Comparison of ENCODE assay signal across 30 mouse cellular contexts in genomic region chr15:103051670-103052069, GRCm38 (mm10). TPM values are rescaled to one million over a fixed set of nuclear protein-coding genes. Genes with fewer than 3 reads are reported as not detected.
A peak's percentile ranks its signal among the peaks of the same experiment; 100 is the strongest.
DNase-seq lines count a peak whose midpoint lies in the region; ATAC-seq and TF ChIP-seq lines count a peak whose summit lies in the region.
"Had no signal": no experiment of that assay in that cellular context is flagged by ENCODE, and none has a peak within 500 bp of the region (broad histone marks: within the 10 kb centered on the region; RNA-seq: fewer than 3 reads in every experiment).

No protein-coding gene starts in this region.

- no peaks in the 10 kb centered on the region for H3K9me3 ChIP-seq in kidney, embryonic 14.5 days (ENCODE audit: control insufficient read depth, low read length)
- no peaks in the 10 kb centered on the region for H3K9me3 ChIP-seq in kidney, postnatal 0 days (replicated peaks; ENCODE audit: low read length)
- no peaks in the 10 kb centered on the region for H3K9me3 ChIP-seq in CH12.LX (replicated peaks; ENCODE audit: low read length)
- H3K9me3 ChIP-seq in heart, embryonic 12.5 days (replicated peaks): no peaks in the 10 kb centered on the region
- H3K9me3 ChIP-seq: embryonic facial prominence, embryonic 12.5 days; embryonic facial prominence, embryonic 15.5 days; G1E; heart, embryonic 10.5 days; hindbrain, embryonic 10.5 days had no signal

- no peak overlapping the region for H3K27ac ChIP-seq in kidney, embryonic 14.5 days (ENCODE audit: low read depth, low read length)
- no peak overlapping the region for H3K27ac ChIP-seq in kidney, postnatal 0 days
- no peak overlapping the region for H3K27ac ChIP-seq in kidney, adult 2 months (ENCODE audit: insufficient read depth, low read depth, low read length)
- H3K27ac ChIP-seq in CH12.LX (ENCODE audit: insufficient read depth, low read depth): no peak overlapping the region
- H3K27ac ChIP-seq in heart, embryonic 12.5 days (ENCODE audit: poor library complexity, severe bottlenecking): no peak overlapping the region
- H3K27ac ChIP-seq: embryonic facial prominence, embryonic 12.5 days; embryonic facial prominence, embryonic 15.5 days; gastrocnemius, adult 2 months; heart, adult 2 months; heart, embryonic 10.5 days; hindbrain, embryonic 10.5 days; hindbrain, embryonic 14.5 days had no signal

- DNase-seq in kidney, postnatal 10 days: no peak
- no peak for DNase-seq in kidney, postnatal 0 days (ENCODE audit: low spot score)
- DNase-seq in kidney, adult 2 months: no peak
- peak; percentile 78 for DNase-seq in CH12.LX (ENCODE audit: extremely low read depth)
- no peak for DNase-seq in gastrocnemius, postnatal 4 days (ENCODE audit: low spot score in 2 of 2)
- DNase-seq: adrenal gland, postnatal 14 days; cerebellum, adult 11 months; cerebellum, adult 2 months; cerebellum, adult 9-11 months; cerebellum, postnatal 25 days; forebrain, postnatal 0 days; gastrocnemius, adult 2 months; gastrocnemius, postnatal 14 days; heart, adult 2 months had no signal

- TF ChIP-seq POLR2A in kidney, adult 2 months (IDR thresholded peaks at IDR 0.05; ENCODE audit: low read depth, low read length): no peak
- no peak for TF ChIP-seq POLR2A in CH12.LX (IDR thresholded peaks at IDR 0.05; ENCODE audit: low read depth, low read length)

- no peaks in the 10 kb centered on the region for H3K27me3 ChIP-seq in kidney, embryonic 14.5 days (ENCODE audit: control insufficient read depth, insufficient read depth, low read length)
- no peaks in the 10 kb centered on the region for H3K27me3 ChIP-seq in kidney, postnatal 0 days (ENCODE audit: insufficient read depth, low read length)
- no peaks in the 10 kb centered on the region for H3K27me3 ChIP-seq in kidney, adult 2 months (replicated peaks; ENCODE audit: control insufficient read depth, insufficient read depth, low read length)
- H3K27me3 ChIP-seq in CH12.LX (replicated peaks): no peaks in the 10 kb centered on the region
- peaks cover 90% of the 10 kb centered on the region for H3K27me3 ChIP-seq in heart, embryonic 12.5 days (replicated peaks)
- H3K27me3 ChIP-seq: Patski had no signal

- peaks cover 25% of the 10 kb centered on the region for H3K4me1 ChIP-seq in kidney, embryonic 14.5 days (ENCODE audit: control insufficient read depth, insufficient read depth, low read length)
- H3K4me1 ChIP-seq in kidney, postnatal 0 days (replicated peaks; ENCODE audit: insufficient read depth, low read length): peaks cover 7% of the 10 kb centered on the region; the same call in 1 of the 2 replicates
- H3K4me1 ChIP-seq in kidney, adult 2 months (ENCODE audit: control insufficient read depth, insufficient read depth, low read length): peaks cover 5% of the 10 kb centered on the region; the same call in 1 of the 2 replicates
- peaks cover 10 to 58% of the 10 kb centered on the region in 2 experiments for H3K4me1 ChIP-seq in CH12.LX (ENCODE audit: control insufficient read depth in 1 of 2, insufficient read depth in 2 of 2)
- no peaks in the 10 kb centered on the region for H3K4me1 ChIP-seq in heart, embryonic 12.5 days (replicated peaks)
- H3K4me1 ChIP-seq: embryonic facial prominence, embryonic 12.5 days; embryonic facial prominence, embryonic 15.5 days; heart, embryonic 10.5 days; hindbrain, embryonic 10.5 days had no signal

- in situ Hi-C loops in CH12.LX (cut with MboI; ENCODE audit: low pct_ligation_motif_present, low pct_unique_long_range_greater_than_20kb, low sequenced_read_pairs): no loop called here

- H3K9ac ChIP-seq in kidney, embryonic 14.5 days (ENCODE audit: low read depth, low read length): no peak overlapping the region
- H3K9ac ChIP-seq in kidney, postnatal 0 days (ENCODE audit: low read depth, low read length): no peak overlapping the region
- H3K9ac ChIP-seq in CH12.LX (ENCODE audit: insufficient read depth, low read depth): no peak overlapping the region
- H3K9ac ChIP-seq in heart, embryonic 12.5 days: no peak overlapping the region
- H3K9ac ChIP-seq: embryonic facial prominence, embryonic 12.5 days; embryonic facial prominence, embryonic 15.5 days; forebrain, postnatal 0 days; hindbrain, embryonic 14.5 days had no signal

- no peaks in the 10 kb centered on the region for H3K36me3 ChIP-seq in kidney, embryonic 14.5 days (ENCODE audit: control insufficient read depth, insufficient read depth, low read length)
- no peaks in the 10 kb centered on the region for H3K36me3 ChIP-seq in kidney, postnatal 0 days (ENCODE audit: insufficient read depth, low read length)
- H3K36me3 ChIP-seq in kidney, adult 2 months (ENCODE audit: control insufficient read depth, insufficient read depth, low read length): no peaks in the 10 kb centered on the region
- no peaks in the 10 kb centered on the region for H3K36me3 ChIP-seq in CH12.LX (replicated peaks in 1 of 2; ENCODE audit: control insufficient read depth in 1 of 2, insufficient read depth in 1 of 2, low read length in 1 of 2)
- no peaks in the 10 kb centered on the region for H3K36me3 ChIP-seq in heart, embryonic 12.5 days
- H3K36me3 ChIP-seq: embryonic facial prominence, embryonic 12.5 days; embryonic facial prominence, embryonic 15.5 days; heart, embryonic 10.5 days; hindbrain, embryonic 10.5 days had no signal

- TF ChIP-seq EP300 in CH12.LX (IDR thresholded peaks at IDR 0.05; ENCODE audit: low read length): peak; percentile 95

- no peak; the same call in 1 of the 2 replicates for TF ChIP-seq RAD21 in CH12.LX (IDR thresholded peaks at IDR 0.05; ENCODE audit: low read depth, low read length)

- WGBS in kidney, embryonic 14.5 days: 70% methylated on average over 2 of the region's 2 CpGs
- 78% methylated on average over 2 of the region's 2 CpGs for WGBS in kidney, postnatal 0 days
- WGBS in kidney, adult 2 months: 91% methylated on average over 2 of the region's 2 CpGs
- 78% methylated on average over 2 of the region's 2 CpGs for WGBS in heart, embryonic 12.5 days

- no peaks in the 10 kb centered on the region for H3K79me2 ChIP-seq in CH12.LX (replicated peaks; ENCODE audit: control insufficient read depth, extremely low read depth, insufficient read depth, poor library complexity, severe bottlenecking)

- ATAC-seq in kidney, embryonic 14.5 days (ENCODE audit: low FRiP score, low TSS enrichment): 0 out of 2 replicates have a peak, but pooled peaks have one; percentile 41
- 0 out of 2 replicates have a peak, but pooled peaks have one; percentile 29 for ATAC-seq in kidney, postnatal 0 days (replicated peaks; ENCODE audit: low FRiP score, low read depth)
- peak; percentile 33 for ATAC-seq in granulocyte monocyte progenitor cell, adult 5-6 weeks (replicated peaks; ENCODE audit: poor library complexity, severe bottlenecking)
- no peak for ATAC-seq in heart, embryonic 12.5 days (ENCODE audit: insufficient number of reproducible peaks, low FRiP score)
- ATAC-seq: forebrain, embryonic 14.5 days; forebrain, postnatal 0 days; Patski had no signal

- no peak overlapping the region for H3K4me2 ChIP-seq in kidney, embryonic 14.5 days (replicated peaks; ENCODE audit: low read depth, low read length)
- no peak overlapping the region for H3K4me2 ChIP-seq in kidney, postnatal 0 days (ENCODE audit: low read length)
- H3K4me2 ChIP-seq in CH12.LX (ENCODE audit: insufficient read depth, low read depth, poor library complexity, severe bottlenecking): no peak overlapping the region
- H3K4me2 ChIP-seq in heart, embryonic 12.5 days: no peak overlapping the region
- H3K4me2 ChIP-seq: embryonic facial prominence, embryonic 12.5 days; embryonic facial prominence, embryonic 15.5 days; hindbrain, embryonic 14.5 days had no signal

- no peak overlapping the region for H3K4me3 ChIP-seq in kidney, embryonic 14.5 days (ENCODE audit: low read length)
- H3K4me3 ChIP-seq in kidney, postnatal 0 days (replicated peaks; ENCODE audit: low read depth, low read length): no peak overlapping the region
- H3K4me3 ChIP-seq in kidney, adult 2 months (ENCODE audit: insufficient read depth, low read depth, low read length): no peak overlapping the region
- H3K4me3 ChIP-seq in CH12.LX (replicated peaks in 1 of 3; ENCODE audit: low read depth in 2 of 3, low read length in 2 of 3, poor library complexity in 1 of 3): no peak overlapping the region
- H3K4me3 ChIP-seq in heart, embryonic 12.5 days: no peak overlapping the region
- H3K4me3 ChIP-seq: embryonic facial prominence, embryonic 12.5 days; embryonic facial prominence, embryonic 15.5 days; gastrocnemius, adult 2 months; heart, adult 2 months; heart, embryonic 10.5 days; hindbrain, embryonic 10.5 days had no signal

- dilution Hi-C loops in CH12.LX (cut with MboI; ENCODE audit: extremely low pct_ligation_motif_present, extremely low pct_unique_long_range_greater_than_20kb, low sequenced_read_pairs): no loop called here

- no peak for TF ChIP-seq CTCF in kidney, postnatal 0 days (IDR thresholded peaks at IDR 0.05; ENCODE audit: low read depth)
- TF ChIP-seq CTCF in kidney, adult 2 months (conservative IDR thresholded peaks at IDR 0.05; ENCODE audit: insufficient read depth, insufficient read length, low read depth, low read length): no peak
- no peak for TF ChIP-seq CTCF in CH12.LX (conservative IDR thresholded peaks at IDR 0.05 in 1 of 2, IDR thresholded peaks at IDR 0.05 in 1 of 2; ENCODE audit: low read depth in 2 of 2, low read length in 2 of 2)

RNA-seq across cellular contexts. Expression of gene Hoxc4, which starts 32.9 kb away (rescaled TPM):
- 7.4 and 8.6 TPM in 2 replicates for polyA plus RNA-seq in kidney, embryonic 14.5 days (2014; fragmentation: Nextera tagmentation; extraction: Ambion mirVana)
- polyA plus RNA-seq in kidney, postnatal 0 days (2015; fragmentation: Nextera tagmentation; extraction: Ambion mirVana): 5.9 and 7.0 TPM in 2 replicates
- 2.5 and 2.7 TPM in 2 replicates for polyA plus RNA-seq in kidney, adult 2 months (2012; rRNA removed)
- total RNA-seq in CH12.LX (2012; rRNA removed): 5.7 and 7.8 TPM in 2 replicates
- 8.6 and 10.4 TPM in 2 replicates for total RNA-seq in CH12.LX (2014; rRNA removed)
- polyA plus RNA-seq in CH12.LX (2012; ENCODE audit: insufficient read length, low read depth): 31.7 and 37.0 TPM in 2 replicates
- not detected in 2 replicates for total RNA-seq in granulocyte monocyte progenitor cell, adult 5-6 weeks (2014; fragmentation: Nextera tagmentation)
- not detected in 2 replicates for total RNA-seq in granulocyte monocyte progenitor cell, adult 5-6 weeks (2017)
- 0.57 and 0.76 TPM in 2 replicates for polyA plus RNA-seq in heart, embryonic 12.5 days (2016; fragmentation: Nextera tagmentation; extraction: Ambion mirVana)
- total RNA-seq in gastrocnemius, postnatal 4 days (2021): 1 to 10 TPM; 6.9 to 8.2 TPM
- total RNA-seq: forebrain, postnatal 0 days; heart, adult 2 months; heart, postnatal 25 days had no signal
- polyA plus RNA-seq: cortical plate, adult 2 months; forebrain, embryonic 11.5 days; forebrain, embryonic 14.5 days; forebrain, postnatal 0 days; frontal cortex, adult 2 months; heart, postnatal 0 days had no signal

RNA-seq across cellular contexts. Expression of gene Hoxc6, which starts 53.6 kb away (rescaled TPM):
- 12.3 and 16.1 TPM in 2 replicates for polyA plus RNA-seq in kidney, embryonic 14.5 days (2014; fragmentation: Nextera tagmentation; extraction: Ambion mirVana)
- polyA plus RNA-seq in kidney, postnatal 0 days (2015; fragmentation: Nextera tagmentation; extraction: Ambion mirVana): 7.8 and 9.3 TPM in 2 replicates
- 24.7 and 25.4 TPM in 2 replicates for polyA plus RNA-seq in kidney, adult 2 months (2012; rRNA removed)
- 0.42 and 0.76 TPM in 2 replicates for total RNA-seq in CH12.LX (2012; rRNA removed)
- 0.59 and 0.79 TPM in 2 replicates for total RNA-seq in CH12.LX (2014; rRNA removed)
- polyA plus RNA-seq in CH12.LX (2012; ENCODE audit: insufficient read length, low read depth): 2.9 and 4.5 TPM in 2 replicates
- total RNA-seq in granulocyte monocyte progenitor cell, adult 5-6 weeks (2014; fragmentation: Nextera tagmentation): not detected in 2 replicates
- total RNA-seq in granulocyte monocyte progenitor cell, adult 5-6 weeks (2017): not detected in 2 replicates
- polyA plus RNA-seq in heart, embryonic 12.5 days (2016; fragmentation: Nextera tagmentation; extraction: Ambion mirVana): 0.18 and 0.82 TPM in 2 replicates
- total RNA-seq in gastrocnemius, postnatal 4 days (2021): 10 to 100 TPM; 12.7 to 12.8 TPM
- total RNA-seq: forebrain, postnatal 0 days; heart, adult 2 months; heart, postnatal 25 days had no signal
- polyA plus RNA-seq: cortical plate, adult 2 months; embryonic facial prominence, embryonic 12.5 days; forebrain, embryonic 11.5 days; forebrain, embryonic 14.5 days; forebrain, postnatal 0 days; frontal cortex, adult 2 months; heart, adult 2 months; heart, postnatal 0 days; hindbrain, embryonic 10.5 days had no signal
